Mouse (Mus musculus) myocyte (in vitro differentiated cells): ENCODE data around the gene Crcp.

Source experiments
- MYOG ChIP-seq, 3 experiments: IDR thresholded peaks; one replicate each; pipeline ENCODE4 v1.6.1; 2011; ENCODE audit warnings: control low read depth in 2 of 3, low read depth in 2 of 3, mild to moderate bottlenecking in 2 of 3; ENCODE audit not compliant: insufficient read length in 2 of 3, control insufficient read depth in 1 of 3, insufficient read depth in 1 of 3
- POLR2A ChIP-seq: IDR thresholded peaks from one replicate; pipeline ENCODE4 v1.6.1; 2011; ENCODE audit warnings: low read depth, mild to moderate bottlenecking, control low read depth, moderate library complexity; ENCODE audit not compliant: insufficient read length
- SRF ChIP-seq: IDR thresholded peaks from one replicate; pipeline ENCODE4 v1.6.1; 2011; ENCODE audit warnings: low read depth; ENCODE audit not compliant: control insufficient read depth, insufficient read length
- USF1 ChIP-seq: IDR thresholded peaks from one replicate; pipeline ENCODE4 v1.6.1; 2011; ENCODE audit warnings: low read depth, mild to moderate bottlenecking, control low read depth, moderate library complexity

GRCm38 (mm10) chr5:130097837-130098236 lies 68.7 kb downstream of the Crcp start:
- no peak for TF ChIP-seq USF1
- TF ChIP-seq POLR2A, result no peak
- no peak for TF ChIP-seq MYOG (IDR thresholded peaks at IDR 0.05; ENCODE audit: control insufficient read depth in 1 of 3, insufficient read depth in 1 of 3, insufficient read length in 2 of 3, low read depth in 2 of 3)
- no peak for TF ChIP-seq SRF
